Mouse (Mus musculus) kidney, adult 2 months (tissue): Measurements from ENCODE around the gene Clic4. TPM values are rescaled to one million over a fixed set of nuclear protein-coding genes. Genes with fewer than 3 reads are reported as not detected.

Experiments
- DNase-seq: peaks from one replicate; pipeline ENCODE4 v3.0.0; 2021
- H3K27ac ChIP-seq: fragments of 200-500 bp; 2 replicates; pipeline ENCODE4 v1.5.1; 2012; ENCODE audit warnings: low read depth, low read length, control low read depth, inconsistent platforms; ENCODE audit not compliant: insufficient read depth
- H3K27me3 ChIP-seq: fragments of 200-500 bp; replicated peaks from 2 replicates; pipeline ENCODE4 v1.6.1; 2012; ENCODE audit warnings: mild to moderate bottlenecking, moderate library complexity, low read length, inconsistent platforms; ENCODE audit not compliant: control insufficient read depth, insufficient read depth
- H3K36me3 ChIP-seq: fragments of 200-500 bp; 2 replicates; pipeline ENCODE4 v1.6.1; 2012; ENCODE audit warnings: mild to moderate bottlenecking, moderate library complexity, low read length, inconsistent platforms; ENCODE audit not compliant: control insufficient read depth, insufficient read depth
- H3K4me1 ChIP-seq: fragments of 200-500 bp; 2 replicates; pipeline ENCODE4 v1.6.1; 2011; ENCODE audit warnings: low read length; ENCODE audit not compliant: control insufficient read depth, insufficient read depth
- H3K4me3 ChIP-seq: fragments of 200-500 bp; 2 replicates; pipeline ENCODE4 v1.5.1; 2011; ENCODE audit warnings: mild to moderate bottlenecking, low read depth, low read length, control low read depth; ENCODE audit not compliant: insufficient read depth
- CTCF ChIP-seq: fragments of 200-500 bp; conservative IDR thresholded peaks from 2 replicates; pipeline ENCODE4 v1.5.1; 2011; ENCODE audit warnings: low read depth, mild to moderate bottlenecking, control low read depth, low read length, moderate library complexity, mixed read lengths; ENCODE audit not compliant: insufficient read depth, insufficient read length
- POLR2A ChIP-seq: fragments of 200-500 bp; IDR thresholded peaks from one replicate; pipeline ENCODE4 v1.6.1; 2011; ENCODE audit warnings: low read depth, low read length, control low read depth
- WGBS: fragments of 180-500 bp; shearing (Covaris S2); methylation state at CpG from one replicate; pipeline ENCODE4 v1.1.7; 2018; 5-methylcytosine and 5-hydroxymethylcytosine counted together
- polyA plus RNA-seq: library from polyadenylated mRNA; depleted of rRNA; stranded (reverse); fragments of >200 nt; gene quantifications from 2 replicates; pipeline ENCODE4 v1.2.3, GENCODE M21; 2012; rRNA removed

The Clic4 gene
- polyA plus RNA-seq, 1 experiment, result 91.1 TPM

DNA sequence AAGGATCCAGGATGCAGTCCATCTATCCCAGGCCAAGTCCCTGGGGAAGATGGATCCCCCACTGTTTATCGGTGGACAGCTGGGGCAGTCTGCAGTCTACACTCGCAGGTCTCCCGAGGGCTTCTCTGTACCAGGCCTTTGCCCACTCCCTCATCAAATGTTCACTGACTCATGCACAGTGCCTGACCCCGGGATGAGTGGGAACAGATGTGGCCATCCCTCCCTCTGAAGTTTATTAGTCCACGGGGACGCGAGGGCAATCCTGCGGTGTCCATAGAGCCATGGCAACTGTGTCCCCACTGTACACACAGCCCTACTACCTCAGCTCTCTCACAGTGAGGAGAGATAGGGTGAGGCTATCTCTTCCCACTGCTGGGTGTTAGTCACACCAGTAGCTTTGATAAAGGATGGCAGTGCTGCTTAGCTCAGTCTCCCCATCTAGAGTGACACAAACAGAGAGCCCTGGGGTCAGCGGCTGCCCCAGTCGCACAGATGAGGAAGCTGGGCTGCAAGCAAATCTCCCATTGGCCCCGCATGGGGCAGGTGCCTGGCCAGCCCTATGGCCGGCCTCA, 101.2 kb downstream of the Clic4 start:
- no peak for DNase-seq
- Histone ChIP-seq H3K4me1 (no peaks in the 10 kb centered on the region), H3K36me3 (no peaks in the 10 kb centered on the region), H3K27ac (no peak overlapping the region), H3K4me3 (no peak overlapping the region), H3K27me3 (0 out of 2 replicates have a peak, but pooled peaks cover 1% of the 10 kb centered on the region)
- 73% methylated on average over 12 of the region's 12 CpGs for WGBS
- TF ChIP-seq POLR2A, result no peak
- TF ChIP-seq CTCF, result no peak

DNA sequence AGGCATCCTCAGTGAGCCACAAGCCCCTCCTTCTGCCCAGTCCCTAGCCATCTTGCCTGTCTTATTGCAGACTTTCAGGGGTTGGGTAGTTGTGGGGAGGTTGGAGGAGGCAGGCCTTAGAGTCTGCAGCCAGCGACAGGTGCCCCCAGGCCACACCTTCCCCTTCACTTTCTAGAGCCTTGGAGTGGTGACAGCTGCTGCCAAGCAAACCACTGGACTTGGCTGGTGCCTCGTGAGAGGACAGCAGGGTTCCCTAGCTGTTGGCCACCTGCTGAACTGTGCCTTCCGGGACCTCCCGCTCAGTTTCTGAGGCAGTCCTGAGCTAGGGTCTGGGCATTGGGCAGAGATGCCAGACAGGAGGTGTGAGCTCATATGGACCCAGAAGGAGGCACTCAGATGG, 103.1 kb downstream of the Clic4 start:
- Histone ChIP-seq H3K36me3 (no peaks in the 10 kb centered on the region), H3K27me3 (no peaks in the 10 kb centered on the region), H3K27ac (no peak overlapping the region), H3K4me3 (no peak overlapping the region), H3K4me1 (no peaks in the 10 kb centered on the region)
- TF ChIP-seq POLR2A (no peak), CTCF (no peak)
- 82% methylated on average over 4 of the region's 4 CpGs for WGBS
- no peak for DNase-seq

DNA sequence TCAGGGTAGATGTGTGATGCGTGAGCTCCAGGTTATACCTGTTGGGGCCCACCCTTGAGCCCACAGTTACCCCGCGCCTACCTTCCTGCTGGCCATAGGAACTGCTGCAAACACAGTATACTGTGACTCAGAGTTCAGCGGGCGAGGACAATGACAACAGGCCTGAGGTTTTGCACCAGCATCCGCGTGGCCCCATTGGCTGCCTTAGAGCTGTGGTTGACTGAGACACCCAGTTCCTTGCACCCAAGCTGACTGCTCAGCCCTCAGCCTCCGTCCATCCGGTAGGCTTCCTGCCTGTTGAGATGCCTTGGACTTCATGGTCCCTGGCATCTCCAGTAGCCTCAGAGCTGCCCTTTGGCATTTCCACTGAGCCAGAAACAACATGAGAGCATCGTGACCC, 103.5 kb downstream of the Clic4 start:
- no peaks in the 10 kb centered on the region for H3K27me3 ChIP-seq
- WGBS, result 81% methylated on average over 10 of the region's 10 CpGs
- TF ChIP-seq POLR2A, result no peak
- TF ChIP-seq CTCF, result no peak

DNA sequence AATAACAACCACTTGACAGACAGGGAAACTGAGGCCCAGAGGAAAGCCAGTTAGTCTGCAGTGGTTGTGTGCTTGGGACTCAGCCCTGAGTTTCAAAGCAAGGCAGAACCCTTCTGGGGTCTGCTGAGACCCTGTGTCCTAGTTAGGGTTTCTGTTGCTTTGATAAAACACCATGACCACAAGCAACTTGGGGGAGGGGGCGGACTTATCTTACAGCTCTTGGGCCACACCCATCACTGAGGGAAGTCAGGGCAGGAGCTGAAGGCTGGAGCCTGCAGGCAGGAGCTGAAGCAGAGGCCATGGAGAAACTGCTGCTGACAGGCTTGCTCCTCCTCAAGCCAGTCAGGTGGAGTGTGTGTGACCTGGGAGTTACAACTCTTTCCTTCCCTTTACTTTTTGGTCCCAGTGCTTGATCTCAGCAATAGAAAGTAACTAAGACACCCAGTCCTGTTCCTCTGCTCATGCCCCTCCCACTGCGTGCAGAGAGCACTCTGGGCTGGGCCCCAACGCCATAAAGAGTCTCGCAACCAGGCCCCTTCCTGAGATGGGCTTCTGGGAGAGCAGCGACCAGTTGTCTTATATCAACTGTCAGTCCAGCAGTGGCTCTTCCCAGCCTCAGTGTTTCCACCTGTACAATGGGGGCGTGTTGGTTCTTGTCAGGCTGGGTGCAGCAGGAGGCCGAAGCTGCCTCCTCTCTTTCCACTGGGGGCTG, 104.6 kb downstream of the Clic4 start:
- TF ChIP-seq POLR2A (no peak), CTCF (no peak)

More for the DNA sequence above, 103.5 kb downstream of the Clic4 start:
- DNase-seq, result no peak
- no peak overlapping the region for H3K27ac ChIP-seq
- no peak overlapping the region for H3K4me3 ChIP-seq
- no peaks in the 10 kb centered on the region for H3K36me3 ChIP-seq
- H3K4me1 ChIP-seq, result no peaks in the 10 kb centered on the region

DNA sequence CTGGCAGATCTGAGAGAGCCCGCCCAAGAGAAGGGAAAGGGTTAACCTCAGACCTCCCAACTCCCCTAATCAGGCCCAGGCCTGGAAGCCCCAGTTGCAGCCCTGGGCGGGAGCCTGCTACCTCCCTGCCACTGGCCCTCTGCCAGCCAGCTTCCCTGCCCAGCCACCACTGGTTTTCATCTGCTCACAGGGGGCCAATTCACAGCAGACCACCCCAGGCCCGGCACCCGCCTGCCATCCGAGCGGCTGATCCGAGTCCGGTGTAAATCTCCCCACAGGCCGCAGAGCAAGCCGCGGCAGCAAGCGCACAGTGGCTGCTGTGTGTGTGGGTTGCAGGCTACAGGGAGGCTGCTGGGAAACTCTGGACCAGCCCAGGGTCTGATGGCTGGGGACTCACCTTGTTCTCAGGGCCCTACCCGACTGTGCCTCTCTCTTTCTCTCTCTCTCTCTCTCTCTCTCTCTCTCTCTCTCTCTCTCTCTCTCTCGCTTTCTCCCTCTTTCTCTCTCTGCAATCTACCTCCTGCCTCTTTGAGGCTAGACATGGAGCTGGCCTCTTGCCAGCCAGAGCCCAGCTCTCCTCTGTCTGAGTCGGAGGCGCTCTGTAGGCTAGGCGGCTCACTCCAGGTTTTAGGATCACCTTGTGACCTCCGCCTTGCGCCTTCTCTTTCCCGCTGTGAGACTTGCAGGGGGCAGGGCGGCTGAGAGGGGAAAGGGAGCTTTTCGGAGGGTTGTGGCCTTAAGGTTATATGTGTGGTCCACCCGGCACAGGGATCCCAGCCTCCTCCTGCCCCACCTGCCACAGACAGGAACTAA, 106.0 kb downstream of the Clic4 start:
- Histone ChIP-seq H3K4me3 (no peak overlapping the region), H3K4me1 (no peaks in the 10 kb centered on the region), H3K27me3 (no peaks in the 10 kb centered on the region), H3K36me3 (no peaks in the 10 kb centered on the region), H3K27ac (no peak overlapping the region)
- DNase-seq, result no peak
- TF ChIP-seq CTCF (no peak), POLR2A (no peak)
- 24% methylated on average over 23 of the region's 23 CpGs for WGBS

More for the DNA sequence above, 104.6 kb downstream of the Clic4 start:
- 78% methylated on average over 7 of the region's 7 CpGs for WGBS
- H3K27me3 ChIP-seq, result no peaks in the 10 kb centered on the region
- no peak overlapping the region for H3K4me3 ChIP-seq
- no peak overlapping the region for H3K27ac ChIP-seq
- H3K4me1 ChIP-seq, result no peaks in the 10 kb centered on the region
- DNase-seq, result no peak
- no peaks in the 10 kb centered on the region for H3K36me3 ChIP-seq

DNA sequence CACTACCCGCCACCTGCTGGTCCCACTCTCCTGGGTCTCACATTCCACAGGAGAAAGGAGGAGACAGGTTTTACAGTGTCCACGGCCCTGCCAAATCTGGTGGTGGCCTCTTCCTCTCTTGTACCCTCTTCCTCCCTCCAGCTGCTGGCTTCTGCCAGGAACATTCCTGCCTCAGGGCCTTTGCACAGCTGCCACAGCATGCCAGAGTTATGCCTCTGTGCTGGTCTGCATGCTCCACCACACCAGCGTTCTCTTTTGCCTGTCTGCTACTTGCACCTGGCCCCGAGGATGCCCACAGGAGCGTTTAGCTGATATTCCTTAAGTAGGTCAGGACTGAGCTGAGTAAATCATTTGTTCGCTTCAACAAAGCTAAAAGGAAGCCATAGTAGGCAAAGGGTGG, 106.9 kb downstream of the Clic4 start:
- no peak for DNase-seq
- TF ChIP-seq POLR2A (no peak), CTCF (no peak)
- no peak overlapping the region for H3K27ac ChIP-seq
- no peaks in the 10 kb centered on the region for H3K27me3 ChIP-seq
- no peak overlapping the region for H3K4me3 ChIP-seq
- no peaks in the 10 kb centered on the region for H3K4me1 ChIP-seq
- 61% methylated on average over 6 of the region's 6 CpGs for WGBS
- H3K36me3 ChIP-seq, result no peaks in the 10 kb centered on the region

Other genes with a start within 250 kb of the Clic4 start
- gene Runx3, start 152.2 kb downstream of the Clic4 start, polyA plus RNA-seq, result 0.65 and 1.4 TPM in 2 replicates
- gene Srrm1, start 80.5 kb upstream of the Clic4 start, polyA plus RNA-seq, result 17.1 and 21.6 TPM in 2 replicates
- gene Ncmap, start 125.4 kb upstream of the Clic4 start, polyA plus RNA-seq, result 0.75 and 0.88 TPM in 2 replicates
- gene Rcan3, start 161.0 kb upstream of the Clic4 start, polyA plus RNA-seq, result 13.2 and 13.4 TPM in 2 replicates
- 0.24 and 0.41 TPM in 2 replicates for gene Stpg1, start 222.0 kb upstream of the Clic4 start, polyA plus RNA-seq
- 31.0 and 38.8 TPM in 2 replicates for gene Nipal3, start 222.2 kb upstream of the Clic4 start, polyA plus RNA-seq